Mouse (Mus musculus): ENCODE data around the gene Tsga10.

Gene Tsga10

GRCm38 (mm10) chr1:37866286-37866685 lies at the start of gene Tsga10:
Gene Tsga10 (minus strand): TSS chr1:37866429.
- no peak for DNase-seq

- DNase-seq: no peak
Measured at GRCm38 (mm10) chr1:37912751-37913150, 46.5 kb upstream of the Tsga10 start.

GRCm38 (mm10) chr1:37903178-37903577 lies 36.9 kb upstream of the Tsga10 start:
- peak; percentile 23 for DNase-seq

- DNase-seq: no peak
Measured at GRCm38 (mm10) chr1:37900288-37900687, 34.1 kb upstream of the Tsga10 start.

GRCm38 (mm10) chr1:37899816-37900215 lies 33.6 kb upstream of the Tsga10 start:
- no peak for DNase-seq

GRCm38 (mm10) chr1:37894606-37895005 lies 28.4 kb upstream of the Tsga10 start:
- no peak for DNase-seq

GRCm38 (mm10) chr1:37891400-37891799 lies 25.2 kb upstream of the Tsga10 start:
- DNase-seq: no peak

- DNase-seq: peak; percentile 88
Measured at GRCm38 (mm10) chr1:37890025-37890652, 23.9 kb upstream of the Tsga10 start, which contains the start of the genes Mitd1 and Mrpl30. Gene Mitd1 (minus strand): TSS chr1:37890411. Gene Mrpl30 (plus strand): TSS chr1:37890477.

GRCm38 (mm10) chr1:37889206-37889605 lies 23.0 kb upstream of the Tsga10 start:
- no peak for DNase-seq

GRCm38 (mm10) chr1:37884451-37884850 lies 18.2 kb upstream of the Tsga10 start:
- DNase-seq: no peak

GRCm38 (mm10) chr1:37883411-37883810 lies 17.2 kb upstream of the Tsga10 start:
- no peak for DNase-seq

- DNase-seq: no peak
Measured at GRCm38 (mm10) chr1:37877736-37878460, 11.7 kb upstream of the Tsga10 start.

- no peak for DNase-seq
Measured at GRCm38 (mm10) chr1:37873157-37873556, 6.9 kb upstream of the Tsga10 start.

GRCm38 (mm10) chr1:37872131-37873067 lies 6.2 kb upstream of the Tsga10 start:
- DNase-seq: peak; percentile 72

GRCm38 (mm10) chr1:37871704-37872103 lies 5.5 kb upstream of the Tsga10 start, which contains the start of gene Lipt1:
Gene Lipt1 (plus strand): TSS chr1:37871738.
- DNase-seq: no peak

- no peak for DNase-seq
Measured at GRCm38 (mm10) chr1:37869362-37869761, 3.1 kb upstream of the Tsga10 start.

- no peak for DNase-seq
Measured at GRCm38 (mm10) chr1:37868640-37869039, 2.4 kb upstream of the Tsga10 start.

- DNase-seq: no peak
Measured at GRCm38 (mm10) chr1:37867684-37868322, 1.6 kb upstream of the Tsga10 start.

GRCm38 (mm10) chr1:37867056-37867455 lies 827 bp upstream of the Tsga10 start:
- DNase-seq: peak; percentile 41

- no peak for DNase-seq
Measured at GRCm38 (mm10) chr1:37865401-37866215, 621 bp downstream of the Tsga10 start.

- DNase-seq: peak; percentile 99
Measured at GRCm38 (mm10) chr1:37864511-37865400, 1.5 kb downstream of the Tsga10 start.
